9 mouse cellular contexts compared by ENCODE assay signal in genomic region chr19:53925338-53925751, GRCm38 (mm10). TPM values are rescaled to one million over a fixed set of nuclear protein-coding genes. Genes with fewer than 3 reads are reported as not detected.
DNase-seq lines count a peak whose midpoint lies in the region; ATAC-seq and TF ChIP-seq lines count a peak whose summit lies in the region.
"Had no signal": no experiment of that assay in that cellular context is flagged by ENCODE, and none has a peak within 500 bp of the region (broad histone marks: within the 10 kb centered on the region; RNA-seq: fewer than 3 reads in every experiment).

No protein-coding gene starts in this region.

- no peaks in the 10 kb centered on the region for H3K9me3 ChIP-seq in hindbrain, embryonic 11.5 days (ENCODE audit: control insufficient read depth, low read length)
- 0 out of 2 replicates have a peak, but pooled peaks cover 3% of the 10 kb centered on the region for H3K9me3 ChIP-seq in hindbrain, embryonic 12.5 days (replicated peaks)
- no peaks in the 10 kb centered on the region for H3K9me3 ChIP-seq in intestine, embryonic 16.5 days (ENCODE audit: control insufficient read depth, low read length)
- H3K9me3 ChIP-seq: hindbrain, embryonic 15.5 days had no signal

- no peak overlapping the region for H3K27ac ChIP-seq in hindbrain, embryonic 11.5 days (ENCODE audit: low read depth, low read length)
- H3K27ac ChIP-seq in hindbrain, embryonic 12.5 days = no peak overlapping the region
- H3K27ac ChIP-seq in spleen, adult 2 months (ENCODE audit: insufficient read depth, low read length) = no peak overlapping the region
- no peak overlapping the region for H3K27ac ChIP-seq in intestine, embryonic 16.5 days (ENCODE audit: low read length)
- H3K27ac ChIP-seq: hindbrain, embryonic 15.5 days had no signal

- 0 out of 2 replicates have a peak, but pooled peaks cover 3% of the 10 kb centered on the region for H3K36me3 ChIP-seq in hindbrain, embryonic 11.5 days (ENCODE audit: control insufficient read depth, insufficient read depth, low read length)
- peaks cover 47% of the 10 kb centered on the region for H3K36me3 ChIP-seq in hindbrain, embryonic 12.5 days
- peaks cover 46% of the 10 kb centered on the region for H3K36me3 ChIP-seq in spleen, adult 2 months (ENCODE audit: control insufficient read depth, insufficient read depth, low read length)
- H3K36me3 ChIP-seq in splenic B cell, adult 2 months (ENCODE audit: control insufficient read depth, insufficient read depth, low read length, poor library complexity, severe bottlenecking) = peaks cover 28% of the 10 kb centered on the region
- H3K36me3 ChIP-seq in intestine, embryonic 16.5 days (ENCODE audit: control insufficient read depth, insufficient read depth, low read length) = peaks cover 15% of the 10 kb centered on the region; the same call in 1 of the 2 replicates

- peak; percentile 50 for DNase-seq in hindbrain, embryonic 11.5 days (ENCODE audit: low spot score)
- peak in 1 of 2 experiments; percentile 53 for DNase-seq in spleen, adult 2 months (ENCODE audit: low read depth in 1 of 2, low spot score in 2 of 2)
- no peak for DNase-seq in spleen, adult 12 weeks (ENCODE audit: low spot score)
- DNase-seq in embryo, embryonic 9.5 days (ENCODE audit: extremely low spot score) = peak; percentile 12
- peak; percentile 77 for DNase-seq in splenic B cell, adult 2 months (ENCODE audit: low read depth, low spot score)
- DNase-seq in heart, adult 11 months = no peak

- H3K9ac ChIP-seq in hindbrain, embryonic 11.5 days (ENCODE audit: low read depth, low read length) = no peak overlapping the region
- no peak overlapping the region for H3K9ac ChIP-seq in hindbrain, embryonic 12.5 days
- no peak overlapping the region for H3K9ac ChIP-seq in intestine, embryonic 16.5 days (ENCODE audit: low read depth, low read length)
- H3K9ac ChIP-seq: hindbrain, embryonic 15.5 days had no signal

- no peaks in the 10 kb centered on the region for H3K27me3 ChIP-seq in hindbrain, embryonic 11.5 days (ENCODE audit: control insufficient read depth, insufficient read depth, low read length)
- no peaks in the 10 kb centered on the region for H3K27me3 ChIP-seq in hindbrain, embryonic 12.5 days
- H3K27me3 ChIP-seq in spleen, adult 2 months (ENCODE audit: control insufficient read depth, insufficient read depth, low read length) = no peaks in the 10 kb centered on the region
- H3K27me3 ChIP-seq in splenic B cell, adult 2 months (ENCODE audit: control insufficient read depth, insufficient read depth, low read length, poor library complexity, severe bottlenecking) = no peaks in the 10 kb centered on the region
- H3K27me3 ChIP-seq in intestine, embryonic 16.5 days (replicated peaks; ENCODE audit: control insufficient read depth, insufficient read depth, low read length) = no peaks in the 10 kb centered on the region
- H3K27me3 ChIP-seq: hindbrain, embryonic 15.5 days had no signal

- H3K4me1 ChIP-seq in hindbrain, embryonic 11.5 days (replicated peaks; ENCODE audit: control insufficient read depth, insufficient read depth, low read length) = no peaks in the 10 kb centered on the region
- H3K4me1 ChIP-seq in hindbrain, embryonic 12.5 days = no peaks in the 10 kb centered on the region
- no peaks in the 10 kb centered on the region for H3K4me1 ChIP-seq in spleen, adult 2 months (ENCODE audit: control insufficient read depth, insufficient read depth, insufficient read length)
- H3K4me1 ChIP-seq in intestine, embryonic 16.5 days (ENCODE audit: control insufficient read depth, insufficient read depth, low read length) = no peaks in the 10 kb centered on the region
- H3K4me1 ChIP-seq: hindbrain, embryonic 15.5 days had no signal

- H3K4me2 ChIP-seq in hindbrain, embryonic 11.5 days (replicated peaks; ENCODE audit: low read depth, low read length) = no peak overlapping the region
- H3K4me2 ChIP-seq in hindbrain, embryonic 12.5 days (replicated peaks) = no peak overlapping the region
- no peak overlapping the region for H3K4me2 ChIP-seq in intestine, embryonic 16.5 days (ENCODE audit: low read depth, low read length)
- H3K4me2 ChIP-seq: hindbrain, embryonic 15.5 days had no signal

- ATAC-seq in hindbrain, embryonic 11.5 days (ENCODE audit: low FRiP score) = no peak
- no peak for ATAC-seq in hindbrain, embryonic 12.5 days (ENCODE audit: low FRiP score)
- ATAC-seq in intestine, embryonic 16.5 days = no peak

- WGBS in hindbrain, embryonic 11.5 days = 85% methylated on average over 2 of the region's 2 CpGs
- 92% methylated on average over 2 of the region's 2 CpGs for WGBS in hindbrain, embryonic 12.5 days
- WGBS in spleen, adult 2 months = 91% methylated on average over 2 of the region's 2 CpGs
- WGBS in intestine, embryonic 16.5 days = 92% methylated on average over 2 of the region's 2 CpGs

- H3K4me3 ChIP-seq in hindbrain, embryonic 11.5 days (ENCODE audit: low read depth, low read length) = no peak overlapping the region
- H3K4me3 ChIP-seq in hindbrain, embryonic 12.5 days = no peak overlapping the region
- H3K4me3 ChIP-seq in spleen, adult 2 months (ENCODE audit: extremely low read depth, insufficient read depth, insufficient read length) = no peak overlapping the region
- no peak overlapping the region for H3K4me3 ChIP-seq in intestine, embryonic 16.5 days (ENCODE audit: low read length)
- H3K4me3 ChIP-seq: hindbrain, embryonic 15.5 days had no signal

- TF ChIP-seq CTCF in spleen, adult 2 months (IDR thresholded peaks at IDR 0.05; ENCODE audit: extremely low read depth, insufficient read depth, insufficient read length, insufficient replicate concordance) = peak; percentile 21; the same call in 1 of the 2 replicates

- no peak for TF ChIP-seq POLR2A in spleen, adult 2 months (IDR thresholded peaks at IDR 0.05; ENCODE audit: low read depth, low read length)

RNA-seq across cellular contexts. Expression of gene Shoc2, which starts 18.8 kb away (rescaled TPM):
- 80.9 and 81.1 TPM in 2 replicates for polyA plus RNA-seq in hindbrain, embryonic 11.5 days (2014; fragmentation: Nextera tagmentation; extraction: Ambion mirVana)
- 73.3 and 77.5 TPM in 2 replicates for polyA plus RNA-seq in hindbrain, embryonic 12.5 days (2016; fragmentation: Nextera tagmentation; extraction: Ambion mirVana)
- polyA plus RNA-seq in spleen, adult 2 months (2012; rRNA removed) = 5.1 and 5.6 TPM in 2 replicates
- 35.8 and 36.1 TPM in 2 replicates for polyA plus RNA-seq in intestine, embryonic 16.5 days (2015; fragmentation: Nextera tagmentation; extraction: Ambion mirVana)

RNA-seq across cellular contexts. Expression of gene Bbip1, which starts 19.1 kb away (rescaled TPM):
- polyA plus RNA-seq in hindbrain, embryonic 11.5 days (2014; fragmentation: Nextera tagmentation; extraction: Ambion mirVana) = 139 and 142 TPM in 2 replicates
- polyA plus RNA-seq in hindbrain, embryonic 12.5 days (2016; fragmentation: Nextera tagmentation; extraction: Ambion mirVana) = 113 and 119 TPM in 2 replicates
- polyA plus RNA-seq in spleen, adult 2 months (2012; rRNA removed) = 4.2 and 4.4 TPM in 2 replicates
- polyA plus RNA-seq in intestine, embryonic 16.5 days (2015; fragmentation: Nextera tagmentation; extraction: Ambion mirVana) = 65.8 and 74.1 TPM in 2 replicates

RNA-seq across cellular contexts. Expression of gene Pdcd4, which starts 33.3 kb away (rescaled TPM):
- 66.9 and 82.4 TPM in 2 replicates for polyA plus RNA-seq in hindbrain, embryonic 11.5 days (2014; fragmentation: Nextera tagmentation; extraction: Ambion mirVana)
- polyA plus RNA-seq in hindbrain, embryonic 12.5 days (2016; fragmentation: Nextera tagmentation; extraction: Ambion mirVana) = 103 and 113 TPM in 2 replicates
- 8.7 and 9.4 TPM in 2 replicates for polyA plus RNA-seq in spleen, adult 2 months (2012; rRNA removed)
- polyA plus RNA-seq in intestine, embryonic 16.5 days (2015; fragmentation: Nextera tagmentation; extraction: Ambion mirVana) = 65.7 and 72.7 TPM in 2 replicates

Comparison
In these comparisons a context has a peak if more than half of its experiments do, and no peak if none do; other contexts are left out.
1. DNase-seq: peak in hindbrain, embryonic 11.5 days (single experiment), embryo, embryonic 9.5 days (single experiment) and splenic B cell, adult 2 months (single experiment); none in spleen, adult 12 weeks (single experiment) and heart, adult 11 months (single experiment).
2. RNA of gene Bbip1, which starts 19.1 kb away (polyA plus RNA-seq): 139 to 142 TPM in hindbrain, embryonic 11.5 days, 113 to 119 TPM in hindbrain, embryonic 12.5 days and 65.8 to 74.1 TPM in intestine, embryonic 16.5 days; 4.2 to 4.4 TPM in spleen, adult 2 months; every median in the first group is over 10 times any median in the second.